In the genomic region with DNA sequence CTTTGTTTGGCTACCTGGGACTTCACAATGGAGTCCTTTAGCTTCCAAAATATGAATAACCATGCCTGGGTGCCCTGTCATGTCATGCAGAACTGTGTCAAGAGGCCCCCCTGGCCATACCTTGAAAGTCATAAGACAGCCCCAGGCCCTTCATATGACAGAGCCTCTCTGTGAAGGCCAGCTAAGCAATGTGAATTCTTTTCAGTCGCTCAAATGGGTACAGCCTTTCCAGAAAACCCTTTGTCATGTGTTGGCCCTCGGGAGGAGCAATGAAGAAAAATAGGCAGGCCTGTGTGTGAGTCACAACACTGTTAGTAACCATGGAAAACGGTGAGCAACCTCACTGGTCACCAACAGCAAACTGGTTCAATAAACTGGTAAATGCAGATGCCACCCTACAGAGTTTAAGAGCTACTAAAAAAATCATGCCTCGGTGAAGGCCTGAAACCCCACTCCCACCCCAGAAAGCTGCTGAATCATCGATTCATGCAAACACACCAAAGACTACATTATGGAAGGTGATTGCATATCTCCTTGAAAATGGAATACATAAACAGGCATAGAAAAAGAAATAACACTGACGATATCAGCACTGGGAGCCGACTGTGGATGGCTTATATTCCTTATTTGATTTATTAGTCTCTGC, we compare ENCODE assay signal across 8 mouse cellular contexts. TPM values are rescaled to one million over a fixed set of nuclear protein-coding genes. Genes with fewer than 3 reads are reported as not detected.
DNase-seq lines count a peak whose midpoint lies in the region; ATAC-seq lines count a peak whose summit lies in the region.

No protein-coding gene starts in this region.

- no peaks in the 10 kb centered on the region for H3K9me3 ChIP-seq in forebrain, embryonic 13.5 days (replicated peaks)
- H3K9me3 ChIP-seq in forebrain, embryonic 12.5 days = no peaks in the 10 kb centered on the region
- H3K9me3 ChIP-seq in lung, embryonic 16.5 days (ENCODE audit: control insufficient read depth, low read length) = no peaks in the 10 kb centered on the region
- no peaks in the 10 kb centered on the region for H3K9me3 ChIP-seq in hindbrain, embryonic 12.5 days (replicated peaks)
- H3K9me3 ChIP-seq in neural tube, embryonic 14.5 days (ENCODE audit: control insufficient read depth, low read length) = no peaks in the 10 kb centered on the region

- ATAC-seq in forebrain, embryonic 13.5 days = no peak
- ATAC-seq in forebrain, embryonic 12.5 days (ENCODE audit: low FRiP score) = no peak; the same call in 1 of the 2 replicates
- no peak for ATAC-seq in lung, embryonic 16.5 days (ENCODE audit: low read depth)
- peak; percentile 21; the same call in 1 of the 2 replicates for ATAC-seq in hindbrain, embryonic 12.5 days (ENCODE audit: low FRiP score)
- peak; percentile 36; the same call in 1 of the 2 replicates for ATAC-seq in neural tube, embryonic 14.5 days (ENCODE audit: low read depth)

- no peak for DNase-seq in lung, adult 18-20 months
- no peak for DNase-seq in layer of hippocampus, adult 9-11 months
- DNase-seq in spleen, postnatal 14 days (ENCODE audit: low spot score in 2 of 2) = no peak

- H3K36me3 ChIP-seq in forebrain, embryonic 13.5 days (ENCODE audit: poor library complexity, severe bottlenecking) = no peaks in the 10 kb centered on the region
- no peaks in the 10 kb centered on the region for H3K36me3 ChIP-seq in forebrain, embryonic 12.5 days (replicated peaks)
- no peaks in the 10 kb centered on the region for H3K36me3 ChIP-seq in lung, embryonic 16.5 days (ENCODE audit: control insufficient read depth, insufficient read depth, low read length)
- H3K36me3 ChIP-seq in hindbrain, embryonic 12.5 days = no peaks in the 10 kb centered on the region
- no peaks in the 10 kb centered on the region for H3K36me3 ChIP-seq in neural tube, embryonic 14.5 days (ENCODE audit: control insufficient read depth, insufficient read depth, low read length)

- no peak overlapping the region for H3K9ac ChIP-seq in forebrain, embryonic 13.5 days
- no peak overlapping the region for H3K9ac ChIP-seq in forebrain, embryonic 12.5 days
- H3K9ac ChIP-seq in lung, embryonic 16.5 days (ENCODE audit: low read length) = no peak overlapping the region
- H3K9ac ChIP-seq in hindbrain, embryonic 12.5 days = no peak overlapping the region
- H3K9ac ChIP-seq in neural tube, embryonic 14.5 days (replicated peaks; ENCODE audit: low read depth, low read length) = no peak overlapping the region

- 70% methylated on average over 7 of the region's 7 CpGs for WGBS in forebrain, embryonic 13.5 days
- WGBS in forebrain, embryonic 12.5 days = 82% methylated on average over 7 of the region's 7 CpGs
- WGBS in lung, embryonic 16.5 days = 68% methylated on average over 7 of the region's 7 CpGs
- WGBS in hindbrain, embryonic 12.5 days = 67% methylated on average over 7 of the region's 7 CpGs
- WGBS in neural tube, embryonic 14.5 days = 47% methylated on average over 7 of the region's 7 CpGs

- H3K4me3 ChIP-seq in forebrain, embryonic 13.5 days = no peak overlapping the region
- H3K4me3 ChIP-seq in forebrain, embryonic 12.5 days (replicated peaks) = no peak overlapping the region
- no peak overlapping the region for H3K4me3 ChIP-seq in lung, embryonic 16.5 days (ENCODE audit: low read length)
- no peak overlapping the region for H3K4me3 ChIP-seq in hindbrain, embryonic 12.5 days
- no peak overlapping the region for H3K4me3 ChIP-seq in neural tube, embryonic 14.5 days (ENCODE audit: low read depth, low read length)

- H3K27ac ChIP-seq in forebrain, embryonic 13.5 days = 0 out of 2 replicates have a peak overlapping the region, but pooled peaks have one; percentile 2
- no peak overlapping the region for H3K27ac ChIP-seq in forebrain, embryonic 12.5 days
- H3K27ac ChIP-seq in lung, embryonic 16.5 days (ENCODE audit: low read length) = peak overlapping the region; percentile 65; the same call in 1 of the 2 replicates
- peak overlapping the region; percentile 79 for H3K27ac ChIP-seq in hindbrain, embryonic 12.5 days
- H3K27ac ChIP-seq in neural tube, embryonic 14.5 days (ENCODE audit: low read depth, low read length) = peak overlapping the region; percentile 66

- H3K4me2 ChIP-seq in forebrain, embryonic 13.5 days = no peak overlapping the region
- H3K4me2 ChIP-seq in forebrain, embryonic 12.5 days = no peak overlapping the region
- H3K4me2 ChIP-seq in lung, embryonic 16.5 days (ENCODE audit: low read depth, low read length) = no peak overlapping the region
- no peak overlapping the region for H3K4me2 ChIP-seq in hindbrain, embryonic 12.5 days (replicated peaks)
- H3K4me2 ChIP-seq in neural tube, embryonic 14.5 days (ENCODE audit: low read depth, low read length) = no peak overlapping the region

- peaks cover 39% of the 10 kb centered on the region for H3K4me1 ChIP-seq in forebrain, embryonic 13.5 days
- H3K4me1 ChIP-seq in forebrain, embryonic 12.5 days = peaks cover 27% of the 10 kb centered on the region
- peaks cover 41% of the 10 kb centered on the region for H3K4me1 ChIP-seq in lung, embryonic 16.5 days (replicated peaks; ENCODE audit: control insufficient read depth, insufficient read depth, low read length)
- H3K4me1 ChIP-seq in hindbrain, embryonic 12.5 days = peaks cover 21% of the 10 kb centered on the region
- peaks cover 15% of the 10 kb centered on the region; the same call in 1 of the 2 replicates for H3K4me1 ChIP-seq in neural tube, embryonic 14.5 days (ENCODE audit: control insufficient read depth, insufficient read depth, low read length)

- H3K27me3 ChIP-seq in forebrain, embryonic 13.5 days = no peaks in the 10 kb centered on the region
- no peaks in the 10 kb centered on the region; the same call in 1 of the 2 replicates for H3K27me3 ChIP-seq in forebrain, embryonic 12.5 days
- no peaks in the 10 kb centered on the region for H3K27me3 ChIP-seq in lung, embryonic 16.5 days (ENCODE audit: control insufficient read depth, insufficient read depth, low read depth, low read length)
- H3K27me3 ChIP-seq in hindbrain, embryonic 12.5 days = no peaks in the 10 kb centered on the region
- H3K27me3 ChIP-seq in neural tube, embryonic 14.5 days (ENCODE audit: control insufficient read depth, insufficient read depth, low read length) = no peaks in the 10 kb centered on the region

RNA-seq across cellular contexts. Expression of a gene that starts 57.9 kb away (rescaled TPM):
- polyA plus RNA-seq in forebrain, embryonic 13.5 days (2015; fragmentation: Nextera tagmentation; extraction: Ambion mirVana) = 3.7 and 4.9 TPM in 2 replicates
- polyA plus RNA-seq in forebrain, embryonic 12.5 days (2016; fragmentation: Nextera tagmentation; extraction: Ambion mirVana) = 2.4 and 2.5 TPM in 2 replicates
- 97.2 and 105 TPM in 2 replicates for polyA plus RNA-seq in lung, embryonic 16.5 days (2015; fragmentation: Nextera tagmentation; extraction: Ambion mirVana)
- 8.1 and 8.3 TPM in 2 replicates for polyA plus RNA-seq in hindbrain, embryonic 12.5 days (2016; fragmentation: Nextera tagmentation; extraction: Ambion mirVana)
- polyA plus RNA-seq in neural tube, embryonic 14.5 days (2014; fragmentation: Nextera tagmentation; extraction: Ambion mirVana) = 20.3 and 21.9 TPM in 2 replicates

Comparison
In these comparisons a context has a peak if more than half of its experiments do, and no peak if none do; other contexts are left out.
1. ATAC-seq: peak in hindbrain, embryonic 12.5 days (single experiment) and neural tube, embryonic 14.5 days (single experiment); none in forebrain, embryonic 13.5 days (single experiment), forebrain, embryonic 12.5 days (single experiment) and lung, embryonic 16.5 days (single experiment).